Mouse (Mus musculus) kidney, adult 2 months (tissue): ENCODE results near the gene Hils1.

ENCODE experiments used
- CTCF ChIP-seq: fragments of 200-500 bp; conservative IDR thresholded peaks from 2 replicates; pipeline ENCODE4 v1.5.1; 2011; ENCODE audit warnings: low read depth, mild to moderate bottlenecking, control low read depth, low read length, moderate library complexity, mixed read lengths; ENCODE audit not compliant: insufficient read depth, insufficient read length
- POLR2A ChIP-seq: fragments of 200-500 bp; IDR thresholded peaks from one replicate; pipeline ENCODE4 v1.6.1; 2011; ENCODE audit warnings: low read depth, low read length, control low read depth

- TF ChIP-seq CTCF = no peak
- no peak for TF ChIP-seq POLR2A
These were observed 22.8 kb downstream of the Hils1 start for GRCm38 (mm10) chr11:94990102-94990748.
